17 mouse cellular contexts compared by ENCODE assay signal in genomic region chr6:39348946-39349345, GRCm38 (mm10). TPM values are rescaled to one million over a fixed set of nuclear protein-coding genes. Genes with fewer than 3 reads are reported as not detected.
DNase-seq lines count a peak whose midpoint lies in the region; ATAC-seq and TF ChIP-seq lines count a peak whose summit lies in the region.
"Had no signal": no experiment of that assay in that cellular context is flagged by ENCODE, and none has a peak within 500 bp of the region (broad histone marks: within the 10 kb centered on the region; RNA-seq: fewer than 3 reads in every experiment).

No protein-coding gene starts in this region.

- H3K4me3 ChIP-seq in heart, postnatal 0 days (ENCODE audit: low read depth, low read length) = no peak overlapping the region
- H3K4me3 ChIP-seq in heart, adult 2 months = no peak overlapping the region
- H3K4me3 ChIP-seq in thymus, adult 2 months (ENCODE audit: control insufficient read depth, insufficient read depth, low read length) = no peak overlapping the region
- H3K4me3 ChIP-seq in forebrain, embryonic 14.5 days (ENCODE audit: low read depth, low read length) = no peak overlapping the region
- H3K4me3 ChIP-seq: heart, embryonic 15.5 days; limb, embryonic 15.5 days had no signal

- intact Hi-C loops in heart, adult 2 months (cut with DNase I) = no loop called here

- H3K36me3 ChIP-seq in heart, postnatal 0 days (replicated peaks; ENCODE audit: control insufficient read depth, insufficient read depth, low read length) = peaks cover 76% of the 10 kb centered on the region
- H3K36me3 ChIP-seq in heart, adult 2 months (ENCODE audit: control insufficient read depth, insufficient read depth, low read length) = no peaks in the 10 kb centered on the region
- H3K36me3 ChIP-seq in thymus, adult 2 months (ENCODE audit: control insufficient read depth, insufficient read depth, low read length) = peaks cover 26% of the 10 kb centered on the region
- H3K36me3 ChIP-seq in forebrain, embryonic 14.5 days (ENCODE audit: control insufficient read depth, insufficient read depth, low read length) = peaks cover 65% of the 10 kb centered on the region

- TF ChIP-seq EP300 in heart, postnatal 0 days (IDR thresholded peaks at IDR 0.05; ENCODE audit: low read depth) = no peak
- no peak for TF ChIP-seq EP300 in heart, adult 2 months (IDR thresholded peaks at IDR 0.05; ENCODE audit: insufficient read depth, low read depth, low read length)

- no peak for ATAC-seq in heart, postnatal 0 days (ENCODE audit: insufficient read depth, low read depth)
- ATAC-seq in forebrain, embryonic 14.5 days = no peak
- ATAC-seq in CD4-positive, CD25-positive, alpha-beta regulatory T cell, adult 4 months = no peak
- ATAC-seq: Patski had no signal

- DNase-seq in heart, postnatal 0 days (ENCODE audit: low spot score) = no peak
- DNase-seq in heart, adult 2 months = no peak
- no peak for DNase-seq in thymus, adult 2 months
- no peak for DNase-seq in thymus, postnatal 0 days (ENCODE audit: low spot score)
- DNase-seq in forebrain, embryonic 14.5 days (ENCODE audit: low spot score) = no peak
- DNase-seq in gastrocnemius, postnatal 4 days (ENCODE audit: low spot score in 2 of 2) = no peak
- DNase-seq in spleen, postnatal 10 days (ENCODE audit: low spot score in 2 of 2) = no peak
- DNase-seq: adrenal gland, postnatal 14 days; B cell, adult 2 months; cerebellum, postnatal 36 days; gastrocnemius, postnatal 10 days; kidney, postnatal 14 days had no signal

- no peak overlapping the region for H3K4me2 ChIP-seq in heart, postnatal 0 days (ENCODE audit: low read depth, low read length)
- no peak overlapping the region for H3K4me2 ChIP-seq in forebrain, embryonic 14.5 days (ENCODE audit: low read length)
- H3K4me2 ChIP-seq: heart, embryonic 15.5 days; limb, embryonic 15.5 days had no signal

- H3K27me3 ChIP-seq in heart, postnatal 0 days (ENCODE audit: control insufficient read depth, insufficient read depth, low read length) = no peaks in the 10 kb centered on the region
- H3K27me3 ChIP-seq in heart, adult 2 months (ENCODE audit: control insufficient read depth, insufficient read depth, low read length) = no peaks in the 10 kb centered on the region
- H3K27me3 ChIP-seq in thymus, adult 2 months (ENCODE audit: control insufficient read depth, insufficient read depth, low read length) = no peaks in the 10 kb centered on the region
- H3K27me3 ChIP-seq in forebrain, embryonic 14.5 days (replicated peaks; ENCODE audit: control insufficient read depth, insufficient read depth, low read length) = no peaks in the 10 kb centered on the region
- H3K27me3 ChIP-seq: heart, embryonic 15.5 days; limb, embryonic 15.5 days; Patski had no signal

- H3K4me1 ChIP-seq in heart, postnatal 0 days (ENCODE audit: control insufficient read depth, insufficient read depth) = no peaks in the 10 kb centered on the region
- H3K4me1 ChIP-seq in heart, adult 2 months (ENCODE audit: control insufficient read depth, insufficient read depth, low read length) = no peaks in the 10 kb centered on the region
- H3K4me1 ChIP-seq in thymus, adult 2 months (replicated peaks; ENCODE audit: control insufficient read depth, insufficient read depth, low read length) = peaks cover 23% of the 10 kb centered on the region
- H3K4me1 ChIP-seq in forebrain, embryonic 14.5 days (ENCODE audit: control insufficient read depth, insufficient read depth, low read length) = peaks cover 16% of the 10 kb centered on the region
- H3K4me1 ChIP-seq: heart, embryonic 15.5 days had no signal

- H3K27ac ChIP-seq in heart, postnatal 0 days (ENCODE audit: low read depth) = peak overlapping the region; percentile 54
- H3K27ac ChIP-seq in heart, adult 2 months = no peak overlapping the region
- peak overlapping the region; percentile 46; the same call in 1 of the 2 replicates for H3K27ac ChIP-seq in thymus, adult 2 months (ENCODE audit: control insufficient read depth, insufficient read depth, low read length)
- peak overlapping the region; percentile 52; the same call in 1 of the 2 replicates for H3K27ac ChIP-seq in forebrain, embryonic 14.5 days (ENCODE audit: low read depth, low read length)
- H3K27ac ChIP-seq: heart, embryonic 15.5 days; limb, embryonic 15.5 days had no signal

- no peak for TF ChIP-seq CTCF in heart, postnatal 0 days (IDR thresholded peaks at IDR 0.05; ENCODE audit: low read depth)
- TF ChIP-seq CTCF in heart, adult 2 months (IDR thresholded peaks at IDR 0.05) = no peak
- TF ChIP-seq CTCF in thymus, adult 2 months (IDR thresholded peaks at IDR 0.05; ENCODE audit: borderline replicate concordance, control insufficient read depth, extremely low read depth, insufficient read depth, low read length, poor library complexity) = no peak

- 86% methylated on average over 6 of the region's 6 CpGs for WGBS in heart, postnatal 0 days
- 88% methylated on average over 6 of the region's 6 CpGs for WGBS in heart, adult 2 months
- 96% methylated on average over 6 of the region's 6 CpGs for WGBS in thymus, adult 2 months
- WGBS in forebrain, embryonic 14.5 days = 79% methylated on average over 6 of the region's 6 CpGs

- H3K9me3 ChIP-seq in heart, postnatal 0 days (replicated peaks; ENCODE audit: control insufficient read depth, low read length) = no peaks in the 10 kb centered on the region
- no peaks in the 10 kb centered on the region for H3K9me3 ChIP-seq in forebrain, embryonic 14.5 days (replicated peaks; ENCODE audit: control insufficient read depth, low read length)
- H3K9me3 ChIP-seq: heart, embryonic 15.5 days; limb, embryonic 15.5 days had no signal

- H3K79me2 ChIP-seq in heart, adult 2 months (replicated peaks; ENCODE audit: control insufficient read depth, insufficient read depth, low read length) = no peaks in the 10 kb centered on the region

- H3K9ac ChIP-seq in heart, postnatal 0 days (replicated peaks; ENCODE audit: low read depth, low read length) = no peak overlapping the region
- no peak overlapping the region for H3K9ac ChIP-seq in heart, adult 2 months (ENCODE audit: low read depth, low read length)
- no peak overlapping the region for H3K9ac ChIP-seq in forebrain, embryonic 14.5 days (ENCODE audit: low read length)
- H3K9ac ChIP-seq: heart, embryonic 15.5 days; limb, embryonic 15.5 days had no signal

- TF ChIP-seq POLR2A in heart, adult 2 months (IDR thresholded peaks at IDR 0.05; ENCODE audit: insufficient read depth, low read depth, low read length) = no peak
- TF ChIP-seq POLR2A in thymus, adult 2 months (IDR thresholded peaks at IDR 0.05; ENCODE audit: control insufficient read depth, extremely low read depth, insufficient read depth, low read length, poor library complexity) = no peak

RNA-seq across cellular contexts. Expression of gene Slc37a3, which starts 28.5 kb away (rescaled TPM):
- 9.0 and 12.6 TPM in 2 replicates for total RNA-seq in heart, postnatal 0 days (2014; rRNA removed; ENCODE audit: low replicate concordance)
- polyA plus RNA-seq in heart, postnatal 0 days (2015; fragmentation: Nextera tagmentation; extraction: Ambion mirVana) = 19.9 TPM in 2 replicates
- total RNA-seq in heart, adult 2 months (2021) = 10 to 100 TPM; 18.8 to 19.3 TPM
- 9.2 and 16.8 TPM in 2 replicates for polyA plus RNA-seq in heart, adult 2 months (2012; rRNA removed)
- 28.6 and 30.8 TPM in 2 replicates for polyA plus RNA-seq in thymus, adult 2 months (2012; rRNA removed)
- polyA plus RNA-seq in thymus, postnatal 0 days (2015; fragmentation: Nextera tagmentation; extraction: Ambion mirVana) = 26.4 and 32.1 TPM in 2 replicates
- polyA plus RNA-seq in forebrain, embryonic 14.5 days (2014; fragmentation: Nextera tagmentation; extraction: Ambion mirVana) = 60.0 and 60.2 TPM in 2 replicates
- 10 to 100 TPM; 37.0 to 55.1 TPM for polyA plus RNA-seq in CD4-positive, CD25-positive, alpha-beta regulatory T cell, adult 4 months (2017; shearing (Covaris generic))
- total RNA-seq in gastrocnemius, postnatal 4 days (2021) = 10 to 100 TPM; 36.9 to 39.4 TPM

RNA-seq across cellular contexts. Expression of gene Rab19, which starts 32.0 kb away (rescaled TPM):
- 0.43 TPM in 1 of 2 replicates, not detected in the other for total RNA-seq in heart, postnatal 0 days (2014; rRNA removed; ENCODE audit: low replicate concordance)
- 0.30 and 0.40 TPM in 2 replicates for polyA plus RNA-seq in heart, postnatal 0 days (2015; fragmentation: Nextera tagmentation; extraction: Ambion mirVana)
- under 1 TPM; 0.14 to 0.50 TPM for total RNA-seq in heart, adult 2 months (2021)
- 0.61 and 0.73 TPM in 2 replicates for polyA plus RNA-seq in heart, adult 2 months (2012; rRNA removed)
- polyA plus RNA-seq in thymus, adult 2 months (2012; rRNA removed) = 9.8 and 13.2 TPM in 2 replicates
- 22.3 and 24.9 TPM in 2 replicates for polyA plus RNA-seq in thymus, postnatal 0 days (2015; fragmentation: Nextera tagmentation; extraction: Ambion mirVana)
- 0.22 and 0.32 TPM in 2 replicates for polyA plus RNA-seq in forebrain, embryonic 14.5 days (2014; fragmentation: Nextera tagmentation; extraction: Ambion mirVana)
- polyA plus RNA-seq in CD4-positive, CD25-positive, alpha-beta regulatory T cell, adult 4 months (2017; shearing (Covaris generic)) = 10 to 100 TPM; 65.0 to 65.3 TPM
- under 1 TPM in 1 of 2 experiments, not detected in 1; 0.22 TPM for total RNA-seq in gastrocnemius, postnatal 4 days (2021)
- total RNA-seq: layer of hippocampus, postnatal 25 days had no signal
